Mouse (Mus musculus) MN1 (cell line): ENCODE results near the gene Atp5mpl.

ENCODE experiments used
- DNase-seq: peaks from one replicate; pipeline ENCODE4 v3.0.0-alpha.2; 2016; ENCODE audit warnings: low spot score

Gene Atp5mpl

GRCm38 (mm10) chr12:111966683-111967173 is at the start of gene Atp5mpl:
TSS of gene Atp5mpl (minus strand) at chr12:111966977.
- DNase-seq = peak; percentile 89

DNA sequence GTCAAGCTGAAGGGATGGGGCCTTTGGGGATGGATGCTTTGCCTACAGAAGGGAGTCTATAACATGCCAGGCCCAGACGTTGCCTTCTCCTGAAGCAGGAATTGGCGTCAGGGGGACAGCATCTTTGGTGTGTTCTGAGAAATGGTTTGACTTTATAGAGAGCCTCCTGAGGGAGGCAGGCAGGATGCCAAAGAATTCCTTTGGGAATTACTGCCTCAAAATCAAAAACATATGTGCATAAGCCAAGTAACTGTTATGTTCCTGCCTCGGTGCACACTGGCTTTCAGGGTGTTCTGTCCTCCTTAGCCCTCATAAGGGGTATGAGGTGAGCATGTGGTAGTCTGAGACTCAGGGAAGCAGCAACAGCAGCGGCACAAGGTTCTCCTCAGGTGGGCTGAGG is 49.6 kb upstream of the Atp5mpl start:
- DNase-seq = peak; percentile 21

- DNase-seq = no peak
Observed at GRCm38 (mm10) chr12:112013271-112013801, 46.6 kb upstream of the Atp5mpl start.

GRCm38 (mm10) chr12:112012511-112013270 is 45.9 kb upstream of the Atp5mpl start:
- no peak for DNase-seq

DNA sequence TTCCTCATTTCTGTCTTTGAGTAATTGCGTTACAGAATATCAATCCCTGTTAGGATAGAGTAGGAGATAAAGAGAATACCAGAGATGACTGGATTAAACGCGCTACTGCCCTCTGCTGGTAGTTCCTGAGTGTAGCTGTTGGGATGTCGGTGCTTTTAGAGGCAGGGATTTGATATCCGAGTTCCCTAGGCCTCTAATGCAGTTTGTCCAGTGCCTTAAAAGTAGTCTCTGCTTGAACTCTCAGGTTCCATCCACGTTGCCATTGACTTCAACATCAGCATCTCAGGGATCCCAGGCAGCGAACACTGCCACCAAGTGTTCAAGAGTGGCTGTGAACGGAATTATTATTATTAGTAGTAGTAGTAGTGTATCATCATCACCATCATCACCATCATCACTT is 34.4 kb upstream of the Atp5mpl start:
- peak; percentile 39 for DNase-seq

DNA sequence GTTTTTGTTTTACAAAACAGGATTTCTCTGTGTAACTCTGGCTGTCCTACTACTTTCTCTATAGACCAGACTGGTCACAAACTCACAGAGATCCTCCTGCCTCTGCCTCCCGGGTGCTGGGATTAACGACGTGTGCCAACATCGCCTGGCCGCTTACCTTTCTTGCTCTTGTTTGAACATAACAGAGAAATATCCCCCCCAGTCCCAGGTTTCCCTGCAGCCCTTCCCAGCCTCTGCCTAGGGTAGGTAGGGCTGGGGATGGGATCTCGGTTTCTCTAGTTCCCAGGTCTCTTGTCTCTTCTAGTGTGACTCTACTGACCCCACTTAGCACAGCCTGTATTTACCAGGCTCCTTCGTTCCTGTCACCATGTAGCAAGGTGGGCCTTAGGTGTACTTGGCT is 33.0 kb upstream of the Atp5mpl start:
- no peak for DNase-seq

DNA sequence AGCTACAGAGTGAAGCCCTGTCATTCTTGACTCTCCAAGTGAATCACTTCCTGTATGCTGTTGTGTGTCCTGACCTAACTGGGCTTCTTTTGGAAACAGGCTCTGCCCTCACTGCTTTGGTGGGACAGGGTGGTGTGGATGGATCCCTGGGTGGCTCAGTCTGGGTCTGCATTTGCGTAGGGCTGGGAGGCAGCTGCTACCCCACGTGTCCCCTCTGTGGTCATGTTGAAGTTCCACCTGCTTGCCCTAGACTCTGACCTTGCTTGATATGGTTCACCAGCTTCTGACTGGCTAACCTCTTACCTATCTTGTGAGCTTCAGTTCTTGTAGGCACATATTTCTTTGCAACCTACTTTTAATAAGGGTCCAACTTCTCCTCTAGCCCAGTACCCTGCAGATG is 28.4 kb upstream of the Atp5mpl start:
- DNase-seq = no peak

GRCm38 (mm10) chr12:111992626-111993025 is 25.8 kb upstream of the Atp5mpl start:
- no peak for DNase-seq

DNA sequence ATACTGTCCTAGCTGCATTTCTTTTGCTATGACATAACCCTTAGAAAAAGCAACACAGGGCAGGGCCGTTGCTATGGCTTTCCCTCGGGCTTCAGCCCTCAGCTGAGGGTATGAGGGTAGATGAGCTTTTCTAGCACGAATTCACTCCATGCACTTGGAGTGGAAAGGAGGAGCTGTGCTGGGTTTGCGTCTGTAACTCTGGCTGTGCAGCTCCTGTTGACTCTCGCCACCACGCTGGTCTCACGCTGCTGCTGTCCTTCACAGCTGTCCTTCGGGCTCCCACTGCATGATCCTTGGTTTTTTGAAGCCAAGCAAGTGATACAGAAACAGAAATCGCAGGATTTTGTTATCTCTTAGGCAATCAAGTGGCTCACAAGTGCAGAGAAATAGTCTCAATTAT is 20.0 kb upstream of the Atp5mpl start:
- DNase-seq = no peak

DNA sequence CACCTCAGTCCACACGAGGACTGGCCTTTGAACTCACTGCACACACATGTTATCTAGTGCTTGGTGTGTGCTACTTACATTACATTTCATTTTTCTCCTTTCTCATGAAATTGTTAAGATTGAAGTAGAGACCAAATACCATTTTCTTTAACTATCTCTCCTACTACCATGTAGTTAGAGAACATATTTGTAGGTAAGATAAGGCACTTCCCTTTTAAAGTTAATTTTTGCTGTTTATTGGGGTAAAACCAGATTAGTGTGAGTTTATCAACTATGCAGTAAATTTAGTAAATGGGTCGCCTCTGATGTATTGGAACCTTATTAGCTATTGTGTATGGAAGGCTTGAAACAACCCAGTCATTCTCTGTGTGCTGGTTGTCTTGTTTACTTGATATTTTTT is 16.4 kb upstream of the Atp5mpl start:
- DNase-seq = no peak

- no peak for DNase-seq
Observed at GRCm38 (mm10) chr12:111981831-111982230, 15.1 kb upstream of the Atp5mpl start.

DNA sequence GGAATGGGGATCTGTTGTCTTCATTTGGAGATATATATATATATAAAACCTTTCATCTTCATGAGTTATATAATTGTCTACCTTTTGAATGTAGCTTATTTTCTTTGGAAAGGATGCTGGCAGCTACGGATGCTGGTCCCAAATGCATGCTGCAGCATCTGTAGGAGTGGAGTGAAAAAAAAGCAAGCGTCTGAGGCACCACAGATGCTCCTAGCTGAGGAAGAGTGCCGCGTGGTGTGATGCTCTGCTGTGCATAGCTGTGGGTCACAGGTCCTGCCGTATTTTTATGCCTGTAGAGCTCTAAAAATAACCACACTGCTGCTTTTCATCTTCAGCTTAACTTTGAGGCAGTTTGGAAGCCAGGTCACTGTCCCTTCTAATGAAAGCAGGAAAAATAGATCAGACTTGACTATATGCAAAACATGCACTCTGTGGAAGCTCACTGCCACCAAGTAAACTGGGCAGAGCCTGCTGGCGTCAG is 14.2 kb upstream of the Atp5mpl start, which contains the start of gene Rd3l:
TSS of gene Rd3l (minus strand) at position 431 of the 481 bp plus-strand sequence.
- no peak for DNase-seq

- DNase-seq = no peak
Observed at GRCm38 (mm10) chr12:111978274-111978673, 11.5 kb upstream of the Atp5mpl start.

DNA sequence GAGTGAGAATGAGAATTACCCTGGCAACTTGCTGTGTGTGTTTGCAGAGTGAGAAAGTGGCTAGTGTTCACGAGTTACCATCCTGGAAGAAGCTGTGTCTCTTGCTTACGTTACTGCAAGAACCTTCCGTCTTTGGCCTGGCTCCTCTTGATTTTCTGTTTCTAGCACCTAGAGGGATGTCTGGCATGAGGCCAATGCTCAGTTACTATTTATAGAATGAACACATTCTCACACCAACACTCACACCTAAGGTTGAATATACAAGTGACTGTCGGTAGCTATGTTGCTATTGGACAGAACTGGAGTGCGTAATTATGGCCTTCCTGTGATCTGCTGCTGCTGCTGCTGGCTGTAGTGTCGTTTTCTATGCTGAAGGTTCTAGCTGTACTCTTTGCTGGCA is 10.4 kb upstream of the Atp5mpl start:
- DNase-seq = no peak

GRCm38 (mm10) chr12:111974578-111974977 is 7.8 kb upstream of the Atp5mpl start:
- no peak for DNase-seq

- DNase-seq = no peak
Observed at GRCm38 (mm10) chr12:111972504-111972903, 5.7 kb upstream of the Atp5mpl start.

DNA sequence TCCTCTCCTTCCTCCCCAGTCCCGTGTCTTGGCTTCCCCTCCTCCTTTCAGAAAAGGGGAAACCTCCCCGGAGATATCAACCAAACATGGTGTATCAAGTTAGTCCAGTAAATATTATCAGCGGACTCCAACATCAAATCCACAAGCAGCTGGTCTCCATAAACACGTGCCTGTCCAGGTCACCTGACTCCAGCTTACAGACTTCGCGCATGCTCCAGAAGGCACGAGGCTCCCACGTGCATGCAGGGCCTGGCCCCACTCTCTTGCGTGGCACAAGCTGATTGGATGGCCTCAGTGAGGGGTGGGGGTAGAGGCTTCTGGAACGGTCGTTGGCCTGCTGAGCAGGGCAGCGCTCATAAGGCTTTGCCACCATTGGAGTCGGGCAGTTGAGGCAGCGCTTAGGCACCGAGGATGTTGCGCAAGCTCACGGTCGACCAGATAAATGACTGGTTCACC is 4.5 kb upstream of the Atp5mpl start, which contains the start of gene Tdrd9:
TSS of gene Tdrd9 (plus strand) at position 329 of the 456 bp plus-strand sequence.
- no peak for DNase-seq

GRCm38 (mm10) chr12:111970085-111970484 is 3.3 kb upstream of the Atp5mpl start:
- DNase-seq = no peak

DNA sequence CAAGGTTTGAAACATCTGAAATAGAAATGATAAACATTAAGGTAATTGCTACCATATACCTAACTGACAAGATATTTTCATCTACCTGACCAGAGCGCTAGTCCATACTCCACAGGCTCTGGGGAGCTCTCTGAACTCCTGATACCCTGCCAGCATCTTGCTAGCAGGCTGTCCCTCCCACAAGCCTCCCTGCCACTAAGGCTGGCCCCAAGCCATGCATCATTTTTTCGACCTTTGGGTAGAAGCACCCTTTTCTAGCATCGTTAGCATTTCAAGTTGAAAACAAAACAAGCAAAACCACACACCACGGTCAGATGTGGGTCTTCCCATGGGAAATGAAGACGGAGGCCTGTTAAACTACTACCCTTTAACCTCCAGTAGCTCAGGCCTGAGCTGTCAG is 3.4 kb downstream of the Atp5mpl start:
- no peak for DNase-seq

- DNase-seq = peak; percentile 58
Observed at GRCm38 (mm10) chr12:111958101-111958865, 8.5 kb downstream of the Atp5mpl start.

- DNase-seq = no peak
Observed at GRCm38 (mm10) chr12:111956173-111956572, 10.6 kb downstream of the Atp5mpl start.

DNA sequence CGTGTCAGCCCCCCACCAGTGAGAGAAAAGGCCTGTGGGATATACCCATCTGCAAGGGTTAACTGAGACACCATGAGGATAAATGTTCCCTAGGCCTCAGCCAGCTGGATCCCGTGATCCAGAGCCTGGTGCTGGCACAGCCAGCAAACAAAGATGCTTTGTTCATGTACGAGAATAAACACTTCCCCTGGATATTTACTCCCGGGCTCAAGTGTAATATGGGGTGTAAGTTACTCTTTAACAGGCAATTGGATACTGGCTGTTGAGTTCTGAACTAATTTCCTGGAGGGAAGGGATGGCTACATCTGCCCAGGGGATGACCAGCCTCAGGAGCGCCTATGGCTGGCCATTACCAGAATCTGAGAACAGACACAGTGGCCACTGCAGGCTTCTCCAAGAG is 15.1 kb downstream of the Atp5mpl start:
- DNase-seq = no peak

- no peak for DNase-seq
Observed at GRCm38 (mm10) chr12:111950486-111950885, 16.3 kb downstream of the Atp5mpl start.
